14 mouse cellular contexts compared by ENCODE assay signal in genomic region chr1:169157496-169157895, GRCm38 (mm10).
"Had no signal": no experiment of that assay in that cellular context is flagged by ENCODE, and none has a peak within 500 bp of the region (broad histone marks: within the 10 kb centered on the region; RNA-seq: fewer than 3 reads in every experiment).

No protein-coding gene starts in this region.

- DNase-seq: cerebellum, adult 8-10 months; cerebellum, adult 9-10 months; cerebellum, adult 9-11 months; cerebellum, postnatal 36 days; embryo, embryonic 11 days; forebrain, postnatal 0 days; gastrocnemius, adult 2 months; gastrocnemius, postnatal 10 days; gastrocnemius, postnatal 14 days; gastrocnemius, postnatal 25 days; gastrocnemius, postnatal 36 days; heart, adult 11 months; heart, adult 18-20 months; heart, adult 2 months had no signal
